Mouse (Mus musculus): ENCODE measurements around the gene Prkg1. TPM values are rescaled to one million over a fixed set of nuclear protein-coding genes. Genes with fewer than 3 reads are reported as not detected.
A peak's percentile ranks its signal among the peaks of the same experiment; 100 is the strongest.

Gene Prkg1
- polyA plus RNA-seq, 1 experiment: 23.3 TPM

DNA sequence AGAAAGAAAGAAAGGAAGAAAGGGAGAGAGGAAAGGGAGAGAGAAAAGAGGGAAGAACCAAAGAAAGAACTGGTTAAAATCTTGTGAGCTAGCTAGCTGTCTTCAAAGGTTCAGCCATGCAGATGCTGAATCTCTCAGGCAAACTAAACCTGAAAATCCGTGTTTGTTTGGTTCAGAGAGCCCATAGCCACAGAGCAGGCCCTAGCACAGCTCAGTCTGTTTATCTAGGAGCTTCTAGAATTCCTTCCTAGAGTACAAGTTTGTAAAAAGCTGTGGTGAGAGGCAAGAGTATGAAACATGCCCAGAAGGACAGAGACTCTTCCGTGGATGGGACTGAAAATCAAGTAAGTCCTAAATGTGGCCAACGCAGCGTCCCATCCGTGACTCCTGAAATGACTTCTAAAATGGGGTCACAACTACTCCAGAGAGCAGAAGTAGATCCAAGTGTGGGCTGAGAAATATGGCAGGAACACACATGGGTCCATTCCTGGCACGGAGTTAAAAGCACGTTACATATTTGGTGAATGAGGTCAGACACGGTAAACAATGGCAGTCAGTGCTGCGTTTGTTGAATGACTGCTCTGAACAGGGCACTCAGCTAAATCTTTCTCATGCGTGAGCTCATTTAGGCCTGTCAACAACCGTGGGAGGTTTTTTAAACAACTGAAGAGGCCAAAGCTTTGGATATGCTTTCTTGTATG, 13.7 kb downstream of the Prkg1 start:
- Histone ChIP-seq H3K4me1 (ENCODE audit: control insufficient read depth, insufficient read depth, low read length) (peaks cover 8% of the 10 kb centered on the region), H3K27ac (ENCODE audit: insufficient read depth, low read length) (peak overlapping the region; percentile 38; the same call in 1 of the 2 replicates), H3K4me3 (ENCODE audit: insufficient read depth, low read length) (no peak overlapping the region)
- TF ChIP-seq CTCF (IDR thresholded peaks at IDR 0.05; ENCODE audit: borderline replicate concordance, insufficient read depth, low read length): no peak
- TF ChIP-seq POLR2A (IDR thresholded peaks at IDR 0.05; ENCODE audit: low read depth, low read length): no peak

GRCm38 (mm10) chr19:31746635-31747034, 18.2 kb downstream of the Prkg1 start:
- TF ChIP-seq CTCF (IDR thresholded peaks at IDR 0.05; ENCODE audit: borderline replicate concordance, insufficient read depth, low read length): no peak
- TF ChIP-seq POLR2A (IDR thresholded peaks at IDR 0.05; ENCODE audit: low read depth, low read length): no peak
- peaks cover 6% of the 10 kb centered on the region; the same call in 1 of the 2 replicates for H3K4me1 ChIP-seq (ENCODE audit: control insufficient read depth, insufficient read depth, low read length)

GRCm38 (mm10) chr19:31743241-31744045, 21.4 kb downstream of the Prkg1 start:
- no peak overlapping the region for H3K4me3 ChIP-seq (ENCODE audit: insufficient read depth, low read length)
- H3K4me1 ChIP-seq (ENCODE audit: control insufficient read depth, insufficient read depth, low read length): no peaks in the 10 kb centered on the region
- TF ChIP-seq CTCF (IDR thresholded peaks at IDR 0.05; ENCODE audit: borderline replicate concordance, insufficient read depth, low read length) (no peak), POLR2A (IDR thresholded peaks at IDR 0.05; ENCODE audit: low read depth, low read length) (no peak)
- no peak overlapping the region for H3K27ac ChIP-seq (ENCODE audit: insufficient read depth, low read length)

More at GRCm38 (mm10) chr19:31746635-31747034, 18.2 kb downstream of the Prkg1 start:
- Histone ChIP-seq H3K27ac (ENCODE audit: insufficient read depth, low read length) (no peak overlapping the region), H3K4me3 (ENCODE audit: insufficient read depth, low read length) (no peak overlapping the region)

DNA sequence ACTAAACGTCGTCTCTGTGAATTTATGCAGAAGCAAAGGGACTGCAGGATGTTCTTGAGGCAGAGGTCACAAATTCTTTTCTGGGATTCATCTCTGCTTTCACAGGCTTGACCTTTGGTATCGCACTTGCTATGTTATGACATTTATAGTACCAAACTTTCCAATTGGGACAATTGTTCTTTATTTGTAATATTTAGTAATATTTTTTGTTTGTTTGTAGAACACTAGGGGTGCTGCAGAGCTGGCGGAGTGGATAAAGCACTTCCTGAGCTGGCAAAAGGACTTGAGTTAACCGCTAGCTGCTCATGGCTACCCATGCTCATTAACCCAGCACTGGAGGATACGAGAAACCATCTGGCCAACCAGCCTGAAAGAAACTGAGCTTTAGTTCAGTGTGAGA, 49.9 kb downstream of the Prkg1 start:
- H3K27ac ChIP-seq (ENCODE audit: insufficient read depth, low read length): no peak overlapping the region
- TF ChIP-seq CTCF (IDR thresholded peaks at IDR 0.05; ENCODE audit: borderline replicate concordance, insufficient read depth, low read length): no peak
- no peak for TF ChIP-seq POLR2A (IDR thresholded peaks at IDR 0.05; ENCODE audit: low read depth, low read length)
- peaks cover 7% of the 10 kb centered on the region for H3K4me1 ChIP-seq (ENCODE audit: control insufficient read depth, insufficient read depth, low read length)
- H3K4me3 ChIP-seq (ENCODE audit: insufficient read depth, low read length): no peak overlapping the region

GRCm38 (mm10) chr19:31714418-31714817, 50.4 kb downstream of the Prkg1 start:
- no peak for TF ChIP-seq CTCF (IDR thresholded peaks at IDR 0.05; ENCODE audit: borderline replicate concordance, insufficient read depth, low read length)
- no peak for TF ChIP-seq POLR2A (IDR thresholded peaks at IDR 0.05; ENCODE audit: low read depth, low read length)
- no peak overlapping the region for H3K4me3 ChIP-seq (ENCODE audit: insufficient read depth, low read length)
- peaks cover 7% of the 10 kb centered on the region for H3K4me1 ChIP-seq (ENCODE audit: control insufficient read depth, insufficient read depth, low read length)
- no peak overlapping the region for H3K27ac ChIP-seq (ENCODE audit: insufficient read depth, low read length)

- H3K4me1 ChIP-seq (ENCODE audit: control insufficient read depth, insufficient read depth, low read length): peaks cover 7% of the 10 kb centered on the region
- H3K4me3 ChIP-seq (ENCODE audit: insufficient read depth, low read length): no peak overlapping the region
- H3K27ac ChIP-seq (ENCODE audit: insufficient read depth, low read length): no peak overlapping the region
- no peak for TF ChIP-seq POLR2A (IDR thresholded peaks at IDR 0.05; ENCODE audit: low read depth, low read length)
These were observed 51.5 kb downstream of the Prkg1 start for GRCm38 (mm10) chr19:31713321-31713720.

GRCm38 (mm10) chr19:31710336-31710735, 54.5 kb downstream of the Prkg1 start:
- no peak overlapping the region for H3K4me3 ChIP-seq (ENCODE audit: insufficient read depth, low read length)
- TF ChIP-seq CTCF (IDR thresholded peaks at IDR 0.05; ENCODE audit: borderline replicate concordance, insufficient read depth, low read length): no peak
- TF ChIP-seq POLR2A (IDR thresholded peaks at IDR 0.05; ENCODE audit: low read depth, low read length): no peak
- no peak overlapping the region for H3K27ac ChIP-seq (ENCODE audit: insufficient read depth, low read length)
- H3K4me1 ChIP-seq (ENCODE audit: control insufficient read depth, insufficient read depth, low read length): peaks cover 7% of the 10 kb centered on the region

DNA sequence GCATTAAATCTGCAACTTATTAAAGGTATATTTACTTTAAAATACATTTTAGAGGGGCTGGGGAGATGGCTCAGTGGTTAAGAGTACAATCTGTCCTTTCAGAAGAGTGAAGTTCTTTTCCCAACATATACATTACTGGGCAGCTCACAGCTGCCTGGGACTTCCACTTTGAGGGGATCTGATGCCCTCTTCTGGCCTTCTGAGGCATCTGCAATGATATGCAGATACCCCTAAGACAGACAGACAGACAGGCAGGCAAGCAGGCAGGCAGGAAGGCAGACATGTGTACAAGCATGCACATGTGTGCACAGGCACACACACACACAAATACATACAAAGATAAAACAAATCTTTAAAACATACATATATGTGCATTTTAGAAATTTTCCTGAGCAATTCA, 60.8 kb downstream of the Prkg1 start:
- Histone ChIP-seq H3K27ac (ENCODE audit: insufficient read depth, low read length) (no peak overlapping the region), H3K4me1 (ENCODE audit: control insufficient read depth, insufficient read depth, low read length) (no peaks in the 10 kb centered on the region), H3K4me3 (ENCODE audit: insufficient read depth, low read length) (no peak overlapping the region)
- TF ChIP-seq CTCF (IDR thresholded peaks at IDR 0.05; ENCODE audit: borderline replicate concordance, insufficient read depth, low read length) (no peak), POLR2A (IDR thresholded peaks at IDR 0.05; ENCODE audit: low read depth, low read length) (no peak)

DNA sequence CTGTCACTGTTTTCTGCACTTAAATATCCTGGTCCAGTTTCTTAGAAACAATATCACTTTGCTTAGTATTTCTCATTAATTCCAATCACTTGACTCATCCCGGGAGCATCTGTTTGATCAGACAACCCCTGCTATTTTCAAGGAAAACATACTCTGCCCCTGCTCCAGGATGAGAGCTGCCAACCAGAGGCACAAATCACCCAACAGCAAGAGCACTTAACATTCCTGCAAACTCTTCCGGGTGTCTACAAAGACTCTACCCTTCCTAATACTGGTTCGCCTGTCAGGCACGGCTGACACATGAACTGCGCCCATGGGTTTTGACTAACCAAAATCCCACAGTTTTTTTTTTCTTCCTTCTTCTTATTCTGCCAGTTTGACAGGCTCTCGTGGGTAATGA, 65.9 kb downstream of the Prkg1 start:
- Histone ChIP-seq H3K4me1 (ENCODE audit: control insufficient read depth, insufficient read depth, low read length) (no peaks in the 10 kb centered on the region; the same call in 1 of the 2 replicates), H3K4me3 (ENCODE audit: insufficient read depth, low read length) (no peak overlapping the region), H3K27ac (ENCODE audit: insufficient read depth, low read length) (no peak overlapping the region)
- TF ChIP-seq POLR2A (IDR thresholded peaks at IDR 0.05; ENCODE audit: low read depth, low read length) (no peak), CTCF (IDR thresholded peaks at IDR 0.05; ENCODE audit: borderline replicate concordance, insufficient read depth, low read length) (no peak)

- no peak overlapping the region for H3K4me3 ChIP-seq (ENCODE audit: insufficient read depth, low read length)
- TF ChIP-seq CTCF (IDR thresholded peaks at IDR 0.05; ENCODE audit: borderline replicate concordance, insufficient read depth, low read length) (no peak), POLR2A (IDR thresholded peaks at IDR 0.05; ENCODE audit: low read depth, low read length) (no peak)
- no peaks in the 10 kb centered on the region for H3K4me1 ChIP-seq (ENCODE audit: control insufficient read depth, insufficient read depth, low read length)
- H3K27ac ChIP-seq (ENCODE audit: insufficient read depth, low read length): no peak overlapping the region
These were observed 84.0 kb downstream of the Prkg1 start for GRCm38 (mm10) chr19:31680821-31681220.
